Mouse (Mus musculus) forelimb bud, embryonic 11.5 days (tissue): Measurements from ENCODE around the gene Plxna4.

ENCODE experiments used
- DNase-seq: peaks from one replicate; pipeline ENCODE4 v3.0.0-alpha.2; 2012; ENCODE audit warnings: low read depth, low spot score

Gene Plxna4

GRCm38 (mm10) chr6:32348996-32349395 lies 239.0 kb downstream of the Plxna4 start:
- no peak for DNase-seq

- no peak for DNase-seq
Observed at GRCm38 (mm10) chr6:32348126-32348525, 239.9 kb downstream of the Plxna4 start.

- no peak for DNase-seq
Observed at GRCm38 (mm10) chr6:32346015-32346414, 242.0 kb downstream of the Plxna4 start.

GRCm38 (mm10) chr6:32342727-32343126 lies 245.3 kb downstream of the Plxna4 start:
- DNase-seq: no peak

GRCm38 (mm10) chr6:32342272-32342671 lies 245.7 kb downstream of the Plxna4 start:
- no peak for DNase-seq

- peak; percentile 21 for DNase-seq
Observed at GRCm38 (mm10) chr6:32338416-32338943, 249.5 kb downstream of the Plxna4 start.

- DNase-seq: no peak
Observed at GRCm38 (mm10) chr6:32331281-32331680, 256.7 kb downstream of the Plxna4 start.

GRCm38 (mm10) chr6:32330034-32330795 lies 257.8 kb downstream of the Plxna4 start:
- no peak for DNase-seq

GRCm38 (mm10) chr6:32328028-32328427 lies 260.0 kb downstream of the Plxna4 start:
- DNase-seq: peak; percentile 77

- DNase-seq: no peak
Observed at GRCm38 (mm10) chr6:32327173-32327572, 260.8 kb downstream of the Plxna4 start.

- DNase-seq: no peak
Observed at GRCm38 (mm10) chr6:32326406-32326805, 261.6 kb downstream of the Plxna4 start.

- no peak for DNase-seq
Observed at GRCm38 (mm10) chr6:32325851-32326250, 262.1 kb downstream of the Plxna4 start.

- no peak for DNase-seq
Observed at GRCm38 (mm10) chr6:32321187-32321586, 266.8 kb downstream of the Plxna4 start.

GRCm38 (mm10) chr6:32320254-32320653 lies 267.7 kb downstream of the Plxna4 start:
- DNase-seq: no peak

- DNase-seq: no peak
Observed at GRCm38 (mm10) chr6:32317470-32317869, 270.5 kb downstream of the Plxna4 start.

GRCm38 (mm10) chr6:32315011-32315450 lies 273.0 kb downstream of the Plxna4 start:
- DNase-seq: no peak

GRCm38 (mm10) chr6:32309147-32309546 lies 278.8 kb downstream of the Plxna4 start:
- no peak for DNase-seq

GRCm38 (mm10) chr6:32300611-32301010 lies 287.4 kb downstream of the Plxna4 start:
- DNase-seq: no peak

GRCm38 (mm10) chr6:32281457-32281856 lies 306.5 kb downstream of the Plxna4 start:
- DNase-seq: no peak

GRCm38 (mm10) chr6:32280728-32281127 lies 307.3 kb downstream of the Plxna4 start:
- DNase-seq: peak; percentile 70

GRCm38 (mm10) chr6:32271463-32271862 lies 316.5 kb downstream of the Plxna4 start:
- no peak for DNase-seq

- DNase-seq: no peak
Observed at GRCm38 (mm10) chr6:32266085-32266484, 321.9 kb downstream of the Plxna4 start.

GRCm38 (mm10) chr6:32261339-32261738 lies 326.7 kb downstream of the Plxna4 start:
- DNase-seq: no peak
